Mouse (Mus musculus): ENCODE results near the gene Myo16.

Myo16 gene

GRCm38 (mm10) chr8:10153611-10154438 lies at the start of gene Myo16:
Gene Myo16, plus strand, starts transcription at chr8:10153911.
- peak; percentile 32 to 49 for DNase-seq

GRCm38 (mm10) chr8:10108516-10109271 lies 45.0 kb upstream of the Myo16 start:
- DNase-seq = no peak

GRCm38 (mm10) chr8:10122749-10123148 lies 31.0 kb upstream of the Myo16 start:
- peak in 1 of 2 experiments; percentile 16 for DNase-seq

DNA sequence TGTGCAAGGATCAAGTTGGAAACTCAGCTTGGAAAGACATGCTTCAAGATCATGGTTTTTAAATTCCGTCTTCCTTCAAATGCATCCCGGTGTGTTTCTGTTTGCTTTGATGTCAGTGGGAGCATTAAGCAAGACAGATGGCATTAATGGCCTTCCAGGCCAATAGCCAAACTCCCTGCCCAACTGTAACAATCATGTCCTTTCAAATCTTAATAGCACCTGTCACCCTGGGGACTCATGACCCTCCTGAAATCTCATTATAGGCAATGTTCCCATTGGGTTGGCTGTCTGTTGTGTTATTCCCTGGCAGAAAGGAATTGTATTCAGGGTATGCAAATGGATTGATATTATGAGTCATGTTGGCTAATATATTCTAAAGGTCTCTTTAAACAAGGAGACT lies 30.3 kb upstream of the Myo16 start:
- peak; percentile 38 to 55 for DNase-seq

GRCm38 (mm10) chr8:10125684-10126083 lies 28.0 kb upstream of the Myo16 start:
- peak; percentile 36 to 48 for DNase-seq

DNA sequence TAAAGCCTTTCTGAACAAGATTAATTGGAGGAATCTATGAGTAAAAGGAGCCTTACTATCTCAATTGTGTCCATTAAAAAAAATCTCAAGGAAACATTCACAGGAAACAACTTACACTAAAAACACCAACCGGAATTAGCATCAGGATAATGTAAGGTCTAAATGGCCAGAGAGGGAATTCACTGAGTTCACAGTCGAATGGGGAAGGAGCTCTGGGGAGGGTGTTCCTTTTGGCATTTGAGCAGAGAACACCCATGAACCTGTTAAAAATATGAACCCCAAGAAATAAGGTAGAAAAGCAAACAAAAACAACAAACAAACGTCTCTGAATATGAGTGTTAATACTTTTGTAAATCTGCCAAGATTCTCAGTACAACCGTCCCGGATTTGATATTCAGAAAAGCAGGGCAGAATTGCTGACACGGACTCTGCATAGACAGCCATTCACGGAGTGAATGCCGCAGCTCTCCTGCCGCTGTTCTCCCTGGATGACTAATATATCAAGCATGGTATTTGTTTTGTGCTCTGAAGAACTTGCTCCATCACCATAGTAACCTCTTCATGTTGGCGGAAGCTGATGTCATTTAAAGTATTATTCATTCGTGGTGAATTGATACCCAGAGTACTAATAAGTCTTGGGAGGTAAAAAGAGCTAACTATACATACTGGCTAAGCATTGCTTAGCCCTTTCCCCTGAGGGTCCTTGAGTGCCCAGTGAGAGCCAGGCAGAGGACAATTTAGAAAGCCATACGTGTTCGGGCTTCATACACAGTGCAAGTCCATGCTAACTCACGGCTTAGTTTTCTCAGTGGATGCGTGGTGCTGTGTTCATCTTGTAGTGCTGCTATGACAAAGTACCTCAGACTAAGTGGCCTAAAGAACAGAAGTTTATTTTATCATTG lies 22.9 kb upstream of the Myo16 start:
- no peak for DNase-seq

DNA sequence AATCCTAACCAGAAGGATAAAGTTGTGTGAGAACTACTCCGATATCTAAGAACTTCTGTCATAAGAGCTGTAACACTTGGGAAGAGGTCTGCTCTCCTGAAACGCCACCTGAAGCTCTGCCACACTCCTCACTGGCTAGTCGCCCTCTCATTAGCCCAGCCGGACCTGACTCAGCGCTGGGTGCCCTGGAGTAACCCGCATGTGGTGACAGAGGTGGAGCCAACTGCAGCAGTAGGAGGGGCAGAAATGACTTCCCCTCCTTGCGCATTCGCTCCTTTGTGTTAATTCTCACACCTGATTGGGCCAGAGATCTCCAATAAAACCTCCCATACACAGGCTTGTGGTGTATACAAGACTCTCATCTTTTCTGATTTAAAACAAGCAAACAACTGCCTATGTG lies 14.2 kb upstream of the Myo16 start:
- no peak for DNase-seq

- DNase-seq = no peak
Measured at GRCm38 (mm10) chr8:10143961-10144360, 9.8 kb upstream of the Myo16 start.

GRCm38 (mm10) chr8:10151692-10152247 lies 1.9 kb upstream of the Myo16 start:
- no peak for DNase-seq

- no peak for DNase-seq
Measured at GRCm38 (mm10) chr8:10154439-10154745, 681 bp downstream of the Myo16 start.

DNA sequence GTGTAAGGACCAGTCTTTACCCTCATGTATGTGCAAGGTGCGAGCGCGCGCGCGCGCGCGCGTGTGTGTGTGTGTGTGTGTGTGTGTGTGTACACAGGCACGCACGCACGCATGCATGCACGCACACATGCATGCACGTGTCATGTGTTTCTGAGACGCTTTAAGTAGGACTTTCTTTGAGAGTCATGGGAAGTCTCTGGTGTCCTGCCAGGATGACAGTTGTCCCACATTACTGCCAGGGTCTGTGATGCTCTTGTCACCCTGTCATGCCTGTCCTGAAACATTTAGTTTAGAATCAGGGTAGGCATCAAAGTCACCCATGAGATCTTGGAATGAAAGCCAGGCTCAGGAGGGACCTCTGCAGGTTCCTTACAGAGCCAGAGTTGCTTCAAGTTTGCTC lies 1.4 kb downstream of the Myo16 start:
- no peak for DNase-seq

GRCm38 (mm10) chr8:10161106-10161505 lies 7.4 kb downstream of the Myo16 start:
- DNase-seq = no peak

DNA sequence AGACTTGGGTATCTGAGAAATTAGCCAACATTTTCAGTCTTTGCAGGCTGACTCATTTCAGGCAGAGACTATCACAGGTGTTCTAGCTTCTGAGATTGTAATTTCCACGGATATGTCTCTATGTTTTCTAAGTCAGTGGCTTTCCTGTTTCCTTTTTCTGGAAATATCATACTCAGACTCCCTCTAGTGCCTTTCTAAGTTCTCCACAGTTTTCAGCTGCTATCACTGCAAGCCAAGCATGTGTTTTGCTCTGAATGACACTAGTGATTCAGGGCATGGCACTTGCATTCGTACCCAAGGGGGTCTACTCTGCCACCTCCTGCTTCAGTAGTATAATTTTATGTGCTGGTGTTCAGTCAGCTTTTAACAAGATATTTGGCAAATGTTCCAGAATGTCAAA lies 11.2 kb downstream of the Myo16 start:
- no peak for DNase-seq

DNA sequence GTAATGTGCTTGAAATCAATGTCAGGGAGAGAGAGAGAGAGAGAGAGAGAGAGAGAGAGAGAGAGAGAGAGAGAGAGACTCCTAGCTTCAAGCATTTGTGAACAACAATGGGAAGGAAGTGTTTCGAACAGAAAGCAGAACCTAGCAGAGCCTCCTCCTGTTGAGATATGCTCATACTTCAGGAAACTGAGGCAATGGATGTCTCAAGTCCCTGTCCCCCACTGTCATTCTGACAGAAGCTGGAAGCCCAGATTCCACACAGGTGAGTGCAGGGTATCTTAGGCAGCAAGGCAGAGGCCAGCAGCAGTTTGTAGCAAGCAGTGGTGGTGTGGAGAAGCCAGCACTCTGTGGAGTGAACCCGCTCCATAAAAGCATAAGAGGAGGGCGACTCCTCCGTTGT lies 14.6 kb downstream of the Myo16 start:
- DNase-seq = no peak

GRCm38 (mm10) chr8:10169894-10170293 lies 16.2 kb downstream of the Myo16 start:
- no peak for DNase-seq

- DNase-seq = no peak
Measured at GRCm38 (mm10) chr8:10171321-10171720, 17.6 kb downstream of the Myo16 start.

DNA sequence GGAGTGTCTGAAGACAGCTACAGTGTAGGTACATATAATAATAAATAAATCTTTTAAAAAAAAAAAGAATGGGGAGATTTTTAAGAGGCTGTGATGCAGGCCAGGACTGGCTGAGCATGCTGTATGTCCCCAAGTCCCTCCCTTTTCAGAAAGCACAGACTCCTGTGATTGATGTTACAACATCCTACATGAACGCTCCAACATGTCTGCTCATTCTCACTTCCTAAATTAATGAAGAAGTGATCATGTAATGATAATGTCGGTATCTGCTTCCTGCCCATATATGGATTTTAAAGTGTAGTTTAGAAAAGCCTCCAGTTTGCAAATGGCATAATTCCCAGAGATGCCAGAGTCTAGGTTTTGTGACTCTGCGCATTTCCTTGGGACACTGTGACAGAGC lies 18.6 kb downstream of the Myo16 start:
- DNase-seq = no peak

DNA sequence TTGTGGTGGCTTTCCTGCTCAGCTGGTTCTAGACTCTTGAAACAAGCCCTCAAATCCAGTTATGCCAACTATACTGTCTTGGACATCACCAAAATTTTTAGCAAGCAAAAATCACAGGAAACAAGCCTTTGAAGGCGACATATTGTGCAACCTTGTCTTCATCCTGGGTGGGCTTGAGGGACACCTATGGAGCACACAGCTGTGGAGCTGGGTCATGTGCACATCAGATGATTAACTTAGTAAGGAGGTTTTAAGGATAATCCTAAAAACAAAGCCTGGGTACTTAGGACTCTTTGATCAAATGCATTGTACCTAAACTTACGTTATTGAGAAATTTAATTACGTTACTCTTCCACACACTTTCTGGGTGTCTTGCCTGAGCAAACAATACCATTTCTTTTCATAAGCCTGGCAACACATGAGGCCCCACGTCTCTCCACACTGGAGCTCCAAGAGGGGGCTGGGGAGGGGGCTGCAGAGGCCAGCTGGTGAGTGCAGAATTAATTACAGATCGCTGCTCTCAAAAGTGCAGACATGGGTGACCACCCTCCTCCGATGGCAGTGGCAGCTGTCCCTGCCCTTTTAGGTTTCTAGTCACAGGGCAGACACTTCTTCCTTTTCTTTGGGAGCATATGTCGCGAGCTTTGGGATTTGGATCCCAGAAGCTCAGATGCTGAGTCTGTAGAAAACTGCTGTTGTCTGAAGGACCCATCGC lies 19.5 kb downstream of the Myo16 start:
- DNase-seq = no peak

DNA sequence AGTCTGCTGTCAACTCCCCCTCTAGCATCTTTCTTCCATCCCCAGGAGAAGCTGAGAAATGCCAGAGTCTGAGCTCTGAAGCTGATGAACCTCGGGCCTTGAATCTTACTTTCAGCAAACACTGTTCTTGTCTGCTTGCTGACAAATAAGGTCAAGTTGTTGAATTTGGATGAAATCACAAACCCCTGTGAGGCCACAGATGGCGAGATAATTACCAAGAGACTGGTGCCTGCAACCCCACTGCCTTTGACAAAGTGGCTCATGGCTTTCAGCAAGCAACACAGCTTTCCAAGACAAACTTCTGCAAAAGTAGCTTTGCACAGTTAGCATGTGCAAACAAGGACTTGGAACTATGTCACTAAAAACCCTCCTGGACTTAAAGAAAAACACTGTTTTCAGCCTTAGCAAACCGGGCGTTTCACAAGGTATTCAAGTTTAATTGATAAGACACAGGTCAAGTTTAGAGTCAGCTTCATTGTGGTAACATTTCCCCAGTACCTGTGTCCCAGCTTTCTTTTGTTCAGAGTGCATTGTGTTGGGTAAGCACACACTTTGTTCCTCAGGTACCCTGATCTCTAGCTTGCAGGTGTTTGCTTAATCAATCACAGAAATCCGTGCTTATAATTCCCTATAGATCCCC lies 20.6 kb downstream of the Myo16 start:
- peak; percentile 54 to 68 for DNase-seq

- DNase-seq = peak; percentile 52 to 63
Measured at GRCm38 (mm10) chr8:10174841-10175680, 21.4 kb downstream of the Myo16 start.

DNA sequence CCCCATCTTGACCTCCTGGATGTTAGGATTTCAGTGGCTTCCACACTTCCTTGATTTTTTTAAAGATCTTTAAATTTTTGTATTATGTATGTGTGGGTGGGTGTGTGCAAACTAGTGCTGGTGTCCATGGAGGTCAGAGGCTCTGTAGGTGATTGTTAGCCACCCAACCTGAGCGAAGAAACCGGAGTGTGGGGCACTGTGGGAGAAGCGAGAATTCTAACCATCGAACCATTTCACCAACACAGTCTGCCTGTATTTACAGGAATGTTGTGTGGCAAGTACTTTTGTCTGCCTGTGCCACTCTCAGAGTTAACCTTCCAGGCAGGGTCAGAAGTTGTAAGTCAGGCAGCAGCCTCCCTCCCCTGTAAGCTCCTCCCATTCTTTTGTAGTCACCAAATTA lies 22.3 kb downstream of the Myo16 start:
- no peak for DNase-seq
